Comparison of ENCODE assay signal across 7 mouse cellular contexts in the genomic region with DNA sequence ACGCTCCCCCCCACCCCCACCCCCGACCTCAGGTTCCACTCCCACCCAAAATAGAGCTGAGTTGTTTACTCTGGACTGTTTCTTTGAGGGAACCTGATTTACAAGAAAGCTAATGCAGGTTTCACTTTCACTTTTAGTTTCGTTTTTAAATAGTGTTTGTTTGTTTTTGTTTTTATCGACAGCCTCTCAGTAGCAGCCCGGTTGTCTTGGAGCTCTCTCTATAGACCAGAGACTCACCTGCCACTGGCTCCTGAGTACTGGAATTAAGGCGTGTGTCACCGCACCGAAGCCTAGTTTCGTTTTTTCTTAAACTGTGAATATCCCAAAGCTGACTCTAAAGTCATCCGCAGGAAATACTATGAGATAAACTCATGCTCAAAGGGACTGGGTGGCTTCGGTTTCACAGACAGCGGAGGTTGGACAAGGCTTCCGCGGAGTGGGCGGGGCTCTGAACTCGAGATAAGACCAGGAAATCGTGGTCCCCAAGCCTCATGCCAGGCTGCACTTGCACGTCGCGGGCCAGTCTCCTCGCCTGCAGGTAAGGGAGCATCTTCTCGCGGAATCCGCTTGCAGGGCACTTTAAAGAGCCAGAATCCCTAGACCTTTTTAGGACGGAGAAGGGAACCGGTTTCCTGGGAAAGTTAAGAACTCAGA. TPM values are rescaled to one million over a fixed set of nuclear protein-coding genes. Genes with fewer than 3 reads are reported as not detected.
DNase-seq lines count a peak whose midpoint lies in the region; ATAC-seq and TF ChIP-seq lines count a peak whose summit lies in the region.

A gene (minus strand): TSS at position 422 of the 654 bp plus-strand sequence.
A gene (plus strand): TSS at position 487 of the 654 bp plus-strand sequence.

- peak; percentile 92 for DNase-seq in adrenal gland, adult 2 months
- peak; percentile 75 for DNase-seq in embryo, embryonic 10 days (ENCODE audit: low spot score)
- DNase-seq in gastrocnemius, postnatal 36 days: peak; percentile 48 to 56
- peak; percentile 90 to 91 for DNase-seq in spleen, adult 2 months (ENCODE audit: low read depth in 1 of 2, low spot score in 2 of 2)

- intact Hi-C loops in gastrocnemius, postnatal 36 days (cut with DNase I): loop anchor here (5.0 kb wide), 1 partner anchor 195 kb away; no protein-coding TSS in a partner anchor

- 2% methylated on average over 26 of the region's 26 CpGs for WGBS in intestine, embryonic 15.5 days
- WGBS in limb, embryonic 15.5 days: 3% methylated on average over 26 of the region's 26 CpGs
- WGBS in midbrain, embryonic 16.5 days: 6% methylated on average over 26 of the region's 26 CpGs
- under 1% methylated on average over 26 of the region's 26 CpGs for WGBS in spleen, adult 2 months

- peak within 1 kb of the TSS; percentile 29 for H3K9ac ChIP-seq in intestine, embryonic 15.5 days
- peak within 1 kb of the TSS; percentile 43 for H3K9ac ChIP-seq in limb, embryonic 15.5 days
- H3K9ac ChIP-seq in midbrain, embryonic 16.5 days (ENCODE audit: low read depth, low read length): peak within 1 kb of the TSS; percentile 52

- H3K36me3 ChIP-seq in intestine, embryonic 15.5 days: no peaks in the 10 kb centered on the region
- H3K36me3 ChIP-seq in limb, embryonic 15.5 days: no peaks in the 10 kb centered on the region
- no peaks in the 10 kb centered on the region for H3K36me3 ChIP-seq in midbrain, embryonic 16.5 days (ENCODE audit: control insufficient read depth, insufficient read depth, low read length)
- no peaks in the 10 kb centered on the region for H3K36me3 ChIP-seq in spleen, adult 2 months (ENCODE audit: control insufficient read depth, insufficient read depth, low read length)

- H3K4me1 ChIP-seq in intestine, embryonic 15.5 days (replicated peaks): peaks cover 3% of the 10 kb centered on the region; the same call in 1 of the 2 replicates
- H3K4me1 ChIP-seq in limb, embryonic 15.5 days: peaks cover 8% of the 10 kb centered on the region; the same call in 1 of the 2 replicates
- peaks cover 9% of the 10 kb centered on the region; the same call in 1 of the 2 replicates for H3K4me1 ChIP-seq in midbrain, embryonic 16.5 days (ENCODE audit: control insufficient read depth, insufficient read depth, low read length)
- peaks cover 9% of the 10 kb centered on the region for H3K4me1 ChIP-seq in spleen, adult 2 months (ENCODE audit: control insufficient read depth, insufficient read depth, insufficient read length)

- TF ChIP-seq POLR2A in spleen, adult 2 months (IDR thresholded peaks at IDR 0.05; ENCODE audit: low read depth, low read length): peak; percentile 91

- peak within 1 kb of the TSS; percentile 84 for H3K4me2 ChIP-seq in intestine, embryonic 15.5 days (replicated peaks)
- peak within 1 kb of the TSS; percentile 84 for H3K4me2 ChIP-seq in limb, embryonic 15.5 days
- peak within 1 kb of the TSS; percentile 86 for H3K4me2 ChIP-seq in midbrain, embryonic 16.5 days (ENCODE audit: low read length)

- ATAC-seq in intestine, embryonic 15.5 days: peak; percentile 90
- ATAC-seq in limb, embryonic 15.5 days (ENCODE audit: insufficient number of reproducible peaks, low FRiP score, low TSS enrichment, low read depth): no peak
- 0 out of 2 replicates have a peak, but pooled peaks have one; percentile 31 for ATAC-seq in midbrain, embryonic 16.5 days

- no peak for TF ChIP-seq CTCF in spleen, adult 2 months (IDR thresholded peaks at IDR 0.05; ENCODE audit: extremely low read depth, insufficient read depth, insufficient read length, insufficient replicate concordance)

- H3K27ac ChIP-seq in intestine, embryonic 15.5 days: peak within 1 kb of the TSS; percentile 29; the same call in 1 of the 2 replicates
- H3K27ac ChIP-seq in limb, embryonic 15.5 days: no peak within 1 kb of the TSS
- H3K27ac ChIP-seq in midbrain, embryonic 16.5 days (ENCODE audit: low read length): no peak within 1 kb of the TSS
- peak within 1 kb of the TSS; percentile 94 for H3K27ac ChIP-seq in spleen, adult 2 months (ENCODE audit: insufficient read depth, low read length)

- H3K27me3 ChIP-seq in intestine, embryonic 15.5 days (replicated peaks): no peaks in the 10 kb centered on the region
- H3K27me3 ChIP-seq in limb, embryonic 15.5 days: no peaks in the 10 kb centered on the region
- no peaks in the 10 kb centered on the region for H3K27me3 ChIP-seq in midbrain, embryonic 16.5 days (ENCODE audit: control insufficient read depth, insufficient read depth, low read depth, low read length)
- H3K27me3 ChIP-seq in spleen, adult 2 months (ENCODE audit: control insufficient read depth, insufficient read depth, low read length): no peaks in the 10 kb centered on the region

- H3K4me3 ChIP-seq in intestine, embryonic 15.5 days (replicated peaks): peak within 1 kb of the TSS; percentile 49
- H3K4me3 ChIP-seq in limb, embryonic 15.5 days: peak within 1 kb of the TSS; percentile 54
- peak within 1 kb of the TSS; percentile 46 for H3K4me3 ChIP-seq in midbrain, embryonic 16.5 days (ENCODE audit: low read depth, low read length)
- peak within 1 kb of the TSS; percentile 74 for H3K4me3 ChIP-seq in spleen, adult 2 months (ENCODE audit: extremely low read depth, insufficient read depth, insufficient read length)

- no peaks in the 10 kb centered on the region for H3K9me3 ChIP-seq in intestine, embryonic 15.5 days
- no peaks in the 10 kb centered on the region for H3K9me3 ChIP-seq in limb, embryonic 15.5 days
- no peaks in the 10 kb centered on the region for H3K9me3 ChIP-seq in midbrain, embryonic 16.5 days (replicated peaks; ENCODE audit: control insufficient read depth, low read length, poor library complexity, severe bottlenecking)

RNA-seq across cellular contexts. Expression of the first gene that starts in this region (rescaled TPM):
- total RNA-seq in adrenal gland, adult 2 months (2021): 10 to 100 TPM; 49.7 to 56.9 TPM
- polyA plus RNA-seq in adrenal gland, adult 2 months (2012; rRNA removed): 71.8 and 74.8 TPM in 2 replicates
- total RNA-seq in gastrocnemius, postnatal 36 days (2021): 10 to 100 TPM; 15.5 to 17.4 TPM
- polyA plus RNA-seq in intestine, embryonic 15.5 days (2015; fragmentation: Nextera tagmentation; extraction: Ambion mirVana): 182 and 201 TPM in 2 replicates
- polyA plus RNA-seq in limb, embryonic 15.5 days (2015; fragmentation: Nextera tagmentation; extraction: Ambion mirVana): 70.3 and 72.3 TPM in 2 replicates
- 82.4 and 84.1 TPM in 2 replicates for polyA plus RNA-seq in midbrain, embryonic 16.5 days (2015; fragmentation: Nextera tagmentation; extraction: Ambion mirVana)
- 55.6 and 63.9 TPM in 2 replicates for polyA plus RNA-seq in spleen, adult 2 months (2012; rRNA removed)

RNA-seq across cellular contexts. Expression of the second gene that starts in this region (rescaled TPM):
- total RNA-seq in adrenal gland, adult 2 months (2021): 10 to 100 TPM in 1 of 2 experiments, 1 to 10 TPM in 1; 5.0 to 10.7 TPM
- 1.8 and 2.0 TPM in 2 replicates for polyA plus RNA-seq in adrenal gland, adult 2 months (2012; rRNA removed)
- under 1 TPM; 0.52 to 0.61 TPM for total RNA-seq in gastrocnemius, postnatal 36 days (2021)
- polyA plus RNA-seq in intestine, embryonic 15.5 days (2015; fragmentation: Nextera tagmentation; extraction: Ambion mirVana): 0.40 and 0.69 TPM in 2 replicates
- polyA plus RNA-seq in limb, embryonic 15.5 days (2015; fragmentation: Nextera tagmentation; extraction: Ambion mirVana): 0.31 and 0.36 TPM in 2 replicates
- 0.71 and 0.93 TPM in 2 replicates for polyA plus RNA-seq in midbrain, embryonic 16.5 days (2015; fragmentation: Nextera tagmentation; extraction: Ambion mirVana)
- 10.4 and 11.0 TPM in 2 replicates for polyA plus RNA-seq in spleen, adult 2 months (2012; rRNA removed)

Comparison
In these comparisons a context has a peak if more than half of its experiments do, and no peak if none do; other contexts are left out.
1. H3K27ac ChIP-seq: peak in intestine, embryonic 15.5 days (single experiment) and spleen, adult 2 months (single experiment); none in limb, embryonic 15.5 days (single experiment) and midbrain, embryonic 16.5 days (single experiment).
2. Peak in every context shown above with its lines, with median percentiles within 50 percentile points of each other: DNase-seq, H3K4me2 ChIP-seq, H3K4me3 ChIP-seq and H3K9ac ChIP-seq.